Mouse (Mus musculus) stomach, embryonic 16.5 days (tissue): ENCODE results near the gene Tns1. TPM values are rescaled to one million over a fixed set of nuclear protein-coding genes. Genes with fewer than 3 reads are reported as not detected.

ENCODE experiments used
- ATAC-seq: fragments of 200-750 bp; cut with Nextera tagmentation; 2 replicates; pipeline ENCODE4 v1.8.0; 2017; ENCODE audit warnings: moderate number of reproducible peaks, moderate TSS enrichment; ENCODE audit not compliant: insufficient read depth, low FRiP score
- H3K27ac ChIP-seq: fragments of 300-500 bp; sonication (generic); 2 replicates; pipeline ENCODE4 v1.5.1; 2014; ENCODE audit warnings: low read length
- H3K27me3 ChIP-seq: fragments of 300-500 bp; sonication (generic); 2 replicates; pipeline ENCODE4 v1.6.1; 2014; ENCODE audit warnings: low read length, control low read depth, mixed read lengths; ENCODE audit not compliant: control insufficient read depth, insufficient read depth
- H3K36me3 ChIP-seq: fragments of 300-500 bp; sonication (generic); 2 replicates; pipeline ENCODE4 v1.6.1; 2014; ENCODE audit warnings: low read length; ENCODE audit not compliant: control insufficient read depth, insufficient read depth
- H3K4me1 ChIP-seq: fragments of 300-500 bp; sonication (generic); 2 replicates; pipeline ENCODE4 v1.6.1; 2014; ENCODE audit warnings: low read length, control low read depth, mixed read lengths; ENCODE audit not compliant: control insufficient read depth, insufficient read depth
- H3K4me2 ChIP-seq: fragments of 300-500 bp; sonication (generic); 2 replicates; pipeline ENCODE4 v1.6.1; 2014; ENCODE audit warnings: low read depth, low read length, mixed read lengths
- H3K4me3 ChIP-seq: fragments of 300-500 bp; sonication (generic); replicated peaks from 2 replicates; pipeline ENCODE4 v1.5.1; 2014; ENCODE audit warnings: mild to moderate bottlenecking, low read length
- H3K9ac ChIP-seq: fragments of 300-500 bp; sonication (generic); 2 replicates; pipeline ENCODE4 v1.6.1; 2014; ENCODE audit warnings: low read length
- H3K9me3 ChIP-seq: fragments of 300-500 bp; sonication (generic); replicated peaks from 2 replicates; pipeline ENCODE4 v1.6.1; 2016; ENCODE audit warnings: low read length, control low read depth; ENCODE audit not compliant: control insufficient read depth
- WGBS: fragments of 180-500 bp; shearing (Covaris S2); extraction: QIAGEN DNeasy Blood & Tissue Kit; methylation state at CpG from one replicate; pipeline ENCODE4 v1.1.7; 2014; 5-methylcytosine and 5-hydroxymethylcytosine counted together
- polyA plus RNA-seq: library from polyadenylated mRNA; unstranded; fragments of >200 nt; fragmentation: Nextera tagmentation; extraction: Ambion mirVana; gene quantifications from 2 replicates; pipeline ENCODE4 v1.2.1, GENCODE M21; 2015

Gene Tns1
- polyA plus RNA-seq, 1 experiment from 2014 or later: 45.0 TPM

DNA sequence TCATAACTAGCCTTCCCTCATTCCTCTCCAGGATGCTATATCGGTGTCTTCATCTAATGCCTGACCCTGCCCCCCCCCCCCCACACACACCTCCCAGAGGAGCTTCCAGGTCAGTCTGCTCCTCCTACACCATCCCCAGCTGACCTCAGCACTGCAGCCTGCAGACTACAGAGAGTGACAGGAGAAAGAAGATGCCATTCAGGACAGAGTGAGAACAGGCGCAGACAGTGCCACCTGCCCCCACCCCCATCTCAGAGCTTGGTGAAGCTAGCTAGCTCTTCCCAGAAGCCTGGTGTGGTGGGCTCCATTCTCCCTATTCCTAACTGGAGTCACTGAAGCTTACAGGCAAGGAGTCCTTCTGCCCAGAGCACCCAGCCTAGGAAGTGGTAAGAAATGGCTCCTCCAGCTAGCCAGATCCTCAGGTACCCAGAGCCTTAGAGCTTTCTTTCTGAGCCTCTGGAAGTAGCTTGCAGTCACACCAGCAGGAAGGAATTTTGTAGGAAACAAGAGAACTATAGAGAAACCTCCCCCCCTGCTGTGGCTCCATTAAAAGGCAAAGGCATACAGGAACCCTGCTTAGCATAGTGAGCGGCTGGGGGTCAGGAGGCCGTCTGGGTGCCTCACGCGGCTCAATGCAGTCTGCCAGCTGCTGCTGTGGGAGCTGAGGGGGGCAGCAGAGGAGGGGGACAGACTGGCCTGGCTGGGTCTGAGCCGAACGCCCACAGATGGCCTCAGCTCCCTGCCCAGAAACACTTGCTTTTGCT, 13.1 kb downstream of the Tns1 start:
- Histone ChIP-seq H3K36me3 (no peaks in the 10 kb centered on the region), H3K4me2 (no peak overlapping the region), H3K4me3 (no peak overlapping the region), H3K9me3 (no peaks in the 10 kb centered on the region), H3K27ac (no peak overlapping the region), H3K9ac (no peak overlapping the region), H3K4me1 (peaks cover 7% of the 10 kb centered on the region), H3K27me3 (no peaks in the 10 kb centered on the region)
- WGBS: 28% methylated on average over 8 of the region's 8 CpGs
- ATAC-seq: peak; percentile 69; the same call in 1 of the 2 replicates

GRCm38 (mm10) chr1:74109670-74110069, 14.6 kb downstream of the Tns1 start:
- ATAC-seq: no peak
- H3K27me3 ChIP-seq: no peaks in the 10 kb centered on the region
- H3K4me1 ChIP-seq: peaks cover 8% of the 10 kb centered on the region
- WGBS: 60% methylated on average over 2 of the region's 2 CpGs
- H3K4me2 ChIP-seq: no peak overlapping the region
- no peaks in the 10 kb centered on the region for H3K36me3 ChIP-seq
- no peak overlapping the region for H3K27ac ChIP-seq
- no peak overlapping the region for H3K4me3 ChIP-seq
- no peak overlapping the region for H3K9ac ChIP-seq
- H3K9me3 ChIP-seq: no peaks in the 10 kb centered on the region

DNA sequence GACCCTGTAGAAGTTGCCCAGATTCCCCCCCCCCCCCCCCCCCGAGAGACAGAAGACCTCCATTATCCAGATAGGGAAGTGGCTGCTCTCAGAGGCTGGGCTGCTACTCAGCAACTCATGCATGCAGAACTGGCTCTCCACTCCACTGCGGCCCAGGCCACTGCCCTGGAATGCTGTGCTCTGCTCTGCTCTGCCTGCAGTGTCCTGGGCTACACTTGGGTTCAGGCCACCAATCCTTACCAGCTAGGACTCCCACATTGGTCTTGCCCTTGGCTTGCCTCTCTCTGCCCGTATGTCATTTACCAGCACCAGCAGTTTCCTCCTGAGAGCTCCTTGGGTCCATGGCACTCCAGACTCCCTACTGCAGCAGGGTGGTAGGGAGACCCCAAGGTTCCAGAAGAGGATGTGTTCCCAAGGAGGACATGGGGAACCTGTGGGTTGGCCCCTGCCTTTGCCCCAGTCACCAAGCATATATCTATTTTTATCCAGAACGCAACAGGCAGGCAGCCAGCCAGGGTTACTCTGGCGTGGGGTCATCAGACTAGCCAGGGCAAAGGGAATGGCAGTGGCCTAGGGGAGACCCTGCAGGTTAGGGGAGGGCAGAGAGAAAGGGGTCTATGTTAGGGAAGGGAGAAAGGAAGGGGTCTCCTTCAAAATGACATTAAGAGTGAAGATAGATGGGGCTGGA, 16.2 kb downstream of the Tns1 start:
- no peak overlapping the region for H3K27ac ChIP-seq

DNA sequence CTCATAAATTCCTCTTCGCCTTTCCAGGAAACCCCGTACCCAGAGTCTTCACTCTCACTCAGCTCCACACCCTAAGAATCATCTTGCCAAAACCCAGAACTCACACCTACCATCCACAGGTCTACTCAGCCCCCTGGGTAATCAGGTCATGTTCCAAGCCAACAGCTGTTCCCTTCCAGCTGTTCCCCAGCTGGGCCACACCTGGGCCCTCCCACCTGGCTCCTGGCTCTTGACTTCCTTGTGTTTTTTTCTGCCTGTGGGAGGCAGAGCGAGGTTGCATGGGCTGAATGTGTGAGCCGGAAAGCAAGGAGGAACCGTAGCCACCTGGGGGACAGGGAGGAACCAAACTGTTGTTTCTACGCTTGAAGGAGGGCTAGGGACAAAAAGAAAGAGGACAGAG, 18.0 kb downstream of the Tns1 start:
- H3K27ac ChIP-seq: no peak overlapping the region
- ATAC-seq: no peak
- H3K4me2 ChIP-seq: no peak overlapping the region
- H3K27me3 ChIP-seq: no peaks in the 10 kb centered on the region
- H3K4me1 ChIP-seq: peaks cover 17% of the 10 kb centered on the region
- 60% methylated on average over 6 of the region's 6 CpGs for WGBS
- H3K9ac ChIP-seq: no peak overlapping the region
- no peaks in the 10 kb centered on the region for H3K36me3 ChIP-seq
- no peaks in the 10 kb centered on the region for H3K9me3 ChIP-seq
- no peak overlapping the region for H3K4me3 ChIP-seq

More for the DNA sequence above, 16.2 kb downstream of the Tns1 start:
- H3K27me3 ChIP-seq: no peaks in the 10 kb centered on the region
- no peaks in the 10 kb centered on the region for H3K36me3 ChIP-seq
- H3K9me3 ChIP-seq: no peaks in the 10 kb centered on the region
- no peak for ATAC-seq
- peaks cover 24% of the 10 kb centered on the region for H3K4me1 ChIP-seq
- H3K4me3 ChIP-seq: no peak overlapping the region
- H3K4me2 ChIP-seq: no peak overlapping the region
- no peak overlapping the region for H3K9ac ChIP-seq
- 83% methylated on average over 4 of the region's 5 CpGs for WGBS

DNA sequence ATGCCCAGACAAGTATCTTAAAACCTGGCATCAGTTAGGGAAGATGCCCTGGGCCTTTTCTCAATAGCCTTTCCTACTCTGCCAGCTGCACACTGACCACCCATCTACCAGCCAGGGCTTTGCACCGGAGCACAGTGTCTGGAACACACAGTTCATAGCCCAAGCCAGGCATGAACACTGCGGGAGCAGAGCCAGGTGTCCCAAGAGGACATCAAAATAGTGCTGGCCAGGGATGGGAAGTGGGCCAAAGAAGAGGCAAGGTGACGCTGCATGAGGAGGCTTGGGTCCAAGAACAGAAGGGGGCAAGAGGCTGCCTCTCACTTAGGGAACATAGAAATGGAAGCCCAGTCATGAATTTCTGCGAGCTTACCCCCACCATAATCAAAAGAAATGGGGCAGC, 18.6 kb downstream of the Tns1 start:
- H3K4me2 ChIP-seq: no peak overlapping the region
- H3K9me3 ChIP-seq: no peaks in the 10 kb centered on the region
- H3K36me3 ChIP-seq: no peaks in the 10 kb centered on the region
- no peak overlapping the region for H3K4me3 ChIP-seq
- no peaks in the 10 kb centered on the region for H3K27me3 ChIP-seq
- WGBS: 81% methylated on average over 4 of the region's 4 CpGs
- H3K27ac ChIP-seq: no peak overlapping the region
- no peak for ATAC-seq
- peaks cover 17% of the 10 kb centered on the region for H3K4me1 ChIP-seq
- no peak overlapping the region for H3K9ac ChIP-seq

GRCm38 (mm10) chr1:74103654-74104353, 20.4 kb downstream of the Tns1 start:
- Histone ChIP-seq H3K36me3 (no peaks in the 10 kb centered on the region), H3K9me3 (no peaks in the 10 kb centered on the region), H3K27ac (peak overlapping the region; percentile 15; the same call in 1 of the 2 replicates), H3K4me1 (peaks cover 22% of the 10 kb centered on the region), H3K27me3 (no peaks in the 10 kb centered on the region), H3K4me2 (no peak overlapping the region), H3K4me3 (no peak overlapping the region), H3K9ac (no peak overlapping the region)
- ATAC-seq: 0 out of 2 replicates have a peak, but pooled peaks have one; percentile 14
- WGBS: 30% methylated on average over 6 of the region's 6 CpGs

DNA sequence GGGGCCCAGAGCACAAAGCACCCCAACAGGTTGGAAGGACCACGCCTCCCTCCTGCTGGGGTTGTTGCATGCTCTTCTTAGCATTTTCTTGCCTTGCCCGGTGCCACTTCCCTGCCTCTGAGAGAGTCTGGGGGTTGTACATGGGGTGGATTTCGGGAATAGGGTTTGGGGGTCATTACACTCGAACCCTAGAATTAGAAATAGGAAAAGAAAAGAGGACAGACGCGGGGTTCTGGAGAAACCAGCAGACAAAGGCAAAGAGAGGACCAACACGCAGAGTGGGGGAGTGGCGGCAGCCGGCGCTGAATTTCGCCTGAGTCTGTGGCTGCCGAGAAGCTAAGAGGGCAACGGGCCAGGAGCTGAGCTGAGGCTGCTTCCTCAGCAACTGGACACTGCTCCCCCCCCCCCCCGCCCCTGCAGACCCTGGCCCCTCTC, 25.2 kb downstream of the Tns1 start:
- H3K36me3 ChIP-seq: no peaks in the 10 kb centered on the region
- peak overlapping the region; percentile 49 for H3K4me3 ChIP-seq
- H3K27ac ChIP-seq: peak overlapping the region; percentile 51
- under 1% methylated on average over 12 of the region's 14 CpGs for WGBS
- H3K27me3 ChIP-seq: peaks cover 16% of the 10 kb centered on the region
- peak; percentile 37; the same call in 1 of the 2 replicates for ATAC-seq
- H3K9me3 ChIP-seq: no peaks in the 10 kb centered on the region
- peaks cover 27% of the 10 kb centered on the region for H3K4me1 ChIP-seq
- H3K9ac ChIP-seq: peak overlapping the region; percentile 73
- H3K4me2 ChIP-seq: peak overlapping the region; percentile 92

DNA sequence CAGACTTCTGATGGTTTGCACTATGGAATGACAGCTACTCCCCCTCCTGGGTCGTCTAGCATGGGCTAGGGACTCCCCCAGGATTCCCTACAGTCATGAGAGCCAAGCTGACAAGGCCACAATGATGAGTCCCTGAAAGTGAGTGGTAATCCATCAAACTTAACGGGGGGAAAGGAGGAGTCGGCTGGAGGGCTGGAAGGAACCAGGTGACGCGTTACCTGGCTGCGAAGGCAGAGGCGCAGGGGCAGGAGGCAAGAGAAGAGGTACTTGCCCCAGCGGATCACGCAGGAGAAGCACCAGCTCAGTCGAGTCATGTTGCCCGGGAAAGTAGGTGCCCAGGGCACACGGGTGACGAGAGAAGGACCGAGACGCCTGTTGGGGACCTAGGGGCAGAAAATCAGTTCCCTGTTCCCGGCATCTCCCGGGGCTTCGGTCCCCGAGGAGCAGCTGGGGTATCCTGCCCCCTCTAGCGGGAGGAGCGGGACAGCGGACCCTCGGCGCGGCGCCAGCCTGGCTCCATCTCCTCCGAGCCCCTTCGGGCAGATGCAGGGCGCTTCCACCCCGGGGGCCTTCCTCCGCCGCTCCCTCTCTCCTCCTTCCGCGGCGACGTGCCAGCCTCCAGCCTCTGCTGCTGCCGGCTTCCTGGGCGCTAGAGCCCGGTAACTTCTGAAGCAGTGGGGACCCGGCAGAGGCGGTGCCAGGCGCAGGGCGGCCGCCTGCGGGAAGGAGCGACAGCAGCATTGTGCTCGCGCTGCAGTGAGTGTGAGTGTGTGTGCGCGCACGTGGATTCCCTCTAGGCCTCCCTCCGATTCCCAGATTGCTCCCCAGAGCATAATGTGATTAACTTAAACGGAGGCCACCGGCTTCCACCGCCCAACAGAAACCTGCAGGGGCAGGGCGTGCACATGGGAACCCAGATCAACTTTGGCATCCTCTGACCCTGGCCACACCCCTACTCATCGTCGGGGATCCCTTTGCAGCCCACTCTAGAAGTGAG, 25.9 kb downstream of the Tns1 start:
- ATAC-seq: peak; percentile 35; the same call in 1 of the 2 replicates
- peak overlapping the region; percentile 49 for H3K4me3 ChIP-seq
- peaks cover 16% of the 10 kb centered on the region for H3K27me3 ChIP-seq
- H3K27ac ChIP-seq: peak overlapping the region; percentile 51
- under 1% methylated on average over 58 of the region's 58 CpGs for WGBS
- H3K9ac ChIP-seq: peak overlapping the region; percentile 73
- H3K36me3 ChIP-seq: no peaks in the 10 kb centered on the region
- peak overlapping the region; percentile 92 for H3K4me2 ChIP-seq
- no peaks in the 10 kb centered on the region for H3K9me3 ChIP-seq
- peaks cover 20% of the 10 kb centered on the region for H3K4me1 ChIP-seq
